Mouse (Mus musculus): Measurements from ENCODE around the gene Fbxw8. TPM values are rescaled to one million over a fixed set of nuclear protein-coding genes. Genes with fewer than 3 reads are reported as not detected.

The Fbxw8 gene
- polyA plus RNA-seq, 1 experiment: 72.5 TPM

DNA sequence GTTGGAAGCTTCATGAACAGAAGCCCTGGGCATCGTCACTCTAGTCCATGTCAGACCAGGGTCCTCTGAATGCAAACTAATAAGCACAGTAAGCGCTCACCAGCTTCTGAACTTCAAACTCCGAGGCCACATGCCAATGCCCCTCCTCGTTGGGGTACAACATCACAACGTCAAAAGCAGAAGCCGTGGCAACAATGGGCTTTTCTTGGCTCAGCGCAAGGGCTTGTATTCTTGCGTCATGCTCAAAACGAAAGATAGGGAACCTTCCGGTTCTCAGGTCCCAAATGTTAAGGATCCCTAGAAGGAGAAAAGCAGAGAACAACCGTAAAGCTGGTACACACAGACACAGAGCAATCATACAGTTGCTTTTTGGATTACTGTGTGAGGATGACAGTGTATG is 59.8 kb downstream of the Fbxw8 start:
- Histone ChIP-seq H3K27me3 (ENCODE audit: control insufficient read depth, insufficient read depth, insufficient read length) (no peaks in the 10 kb centered on the region), H3K36me3 (ENCODE audit: control insufficient read depth, insufficient read depth) (peaks cover 35% of the 10 kb centered on the region), H3K79me3 (ENCODE audit: low read depth) (no peaks in the 10 kb centered on the region), H3K79me2 (ENCODE audit: control insufficient read depth, insufficient read depth) (no peaks in the 10 kb centered on the region), H3ac (ENCODE audit: control insufficient read depth, insufficient read length, low read depth) (no peak overlapping the region), H3K4me3 (ENCODE audit: insufficient read depth, poor library complexity, severe bottlenecking) (no peak overlapping the region)
- TF ChIP-seq MYOD1 (IDR thresholded peaks at IDR 0.05; ENCODE audit: control insufficient read depth, insufficient read length, low read depth): no peak
- no peak for TF ChIP-seq MAX (IDR thresholded peaks at IDR 0.05)
- no peak for TF ChIP-seq USF1 (IDR thresholded peaks at IDR 0.05; ENCODE audit: low read depth)
- no peak for TF ChIP-seq CEBPB (IDR thresholded peaks at IDR 0.05; ENCODE audit: low read depth)
- no peak for TF ChIP-seq MYOG (IDR thresholded peaks at IDR 0.05; ENCODE audit: control insufficient read depth, extremely low read depth, insufficient read length)
- TF ChIP-seq FOSL1 (IDR thresholded peaks at IDR 0.05; ENCODE audit: insufficient read depth, low read length, poor library complexity, severe bottlenecking): no peak
- TF ChIP-seq CTCF (IDR thresholded peaks at IDR 0.05; ENCODE audit: control insufficient read depth, insufficient read depth, insufficient read length): no peak

DNA sequence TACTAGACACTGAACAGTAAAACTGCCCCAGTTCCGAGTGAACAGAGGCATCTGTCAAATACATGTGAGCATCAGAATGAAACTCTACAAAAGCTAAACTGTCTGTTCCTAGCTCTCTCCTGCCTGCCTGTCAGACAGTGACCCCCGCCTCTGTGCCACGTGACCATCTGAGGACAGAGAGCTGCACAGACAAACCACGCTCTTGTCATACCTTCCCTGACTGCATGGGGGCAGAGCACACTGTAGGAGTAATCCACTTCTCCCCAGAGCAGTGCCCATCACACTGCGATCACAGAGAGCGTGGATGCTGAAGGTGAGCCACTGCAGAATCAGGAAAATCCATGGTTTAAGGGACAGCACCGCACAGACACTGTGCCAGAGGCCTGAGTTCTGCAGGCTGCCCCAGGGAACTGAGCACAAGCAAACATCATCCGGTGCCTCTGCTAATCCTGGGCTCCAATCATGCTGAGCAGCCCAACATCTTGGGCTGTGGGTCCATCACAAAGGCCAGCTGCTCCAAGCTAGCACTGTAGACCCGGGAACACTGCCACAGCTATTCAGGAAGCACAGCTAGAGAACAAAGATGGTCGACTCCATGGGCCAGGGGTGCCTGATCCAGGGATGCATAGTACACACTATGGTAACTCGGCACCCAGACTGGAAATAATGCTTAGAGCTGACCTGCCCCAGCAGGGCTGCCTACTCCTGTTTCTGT is 61.8 kb downstream of the Fbxw8 start:
- Histone ChIP-seq H3K27me3 (ENCODE audit: control insufficient read depth, insufficient read depth, insufficient read length) (no peaks in the 10 kb centered on the region), H3ac (ENCODE audit: control insufficient read depth, insufficient read length, low read depth) (no peak overlapping the region), H3K79me2 (ENCODE audit: control insufficient read depth, insufficient read depth) (no peaks in the 10 kb centered on the region), H3K79me3 (ENCODE audit: low read depth) (no peaks in the 10 kb centered on the region), H3K4me3 (ENCODE audit: insufficient read depth, poor library complexity, severe bottlenecking) (no peak overlapping the region), H3K36me3 (ENCODE audit: control insufficient read depth, insufficient read depth) (peaks cover 39% of the 10 kb centered on the region)
- TF ChIP-seq USF1 (IDR thresholded peaks at IDR 0.05; ENCODE audit: low read depth) (no peak), MAX (IDR thresholded peaks at IDR 0.05) (no peak), MYOG (IDR thresholded peaks at IDR 0.05; ENCODE audit: control insufficient read depth, extremely low read depth, insufficient read length) (no peak), FOSL1 (IDR thresholded peaks at IDR 0.05; ENCODE audit: insufficient read depth, low read length, poor library complexity, severe bottlenecking) (no peak), CTCF (IDR thresholded peaks at IDR 0.05; ENCODE audit: control insufficient read depth, insufficient read depth, insufficient read length) (no peak), CEBPB (IDR thresholded peaks at IDR 0.05; ENCODE audit: low read depth) (no peak), MYOD1 (IDR thresholded peaks at IDR 0.05; ENCODE audit: control insufficient read depth, insufficient read length, low read depth) (no peak)

DNA sequence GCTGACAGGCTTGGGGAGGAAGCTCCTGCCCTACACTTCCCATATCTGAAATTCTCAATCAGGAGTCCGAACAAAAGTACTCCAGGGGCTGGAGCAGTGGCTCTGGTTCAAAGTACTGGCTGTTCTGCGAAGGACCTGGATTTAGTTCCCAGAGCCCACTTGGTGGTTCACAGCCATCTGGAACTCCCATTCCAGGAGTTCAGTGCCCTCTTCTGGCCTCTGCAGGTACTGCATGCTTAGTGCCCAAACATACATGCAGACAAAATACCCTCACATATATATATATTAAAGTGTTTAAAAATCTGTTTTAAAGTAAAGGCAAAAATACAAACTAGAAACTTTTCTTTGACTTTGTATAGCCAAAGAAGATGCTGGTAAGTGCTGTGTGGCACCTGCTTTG is 64.4 kb downstream of the Fbxw8 start:
- H3K36me3 ChIP-seq (ENCODE audit: control insufficient read depth, insufficient read depth): peaks cover 39% of the 10 kb centered on the region
- H3K79me3 ChIP-seq (ENCODE audit: low read depth): no peaks in the 10 kb centered on the region
- H3K79me2 ChIP-seq (ENCODE audit: control insufficient read depth, insufficient read depth): peaks cover 6% of the 10 kb centered on the region
- H3ac ChIP-seq (ENCODE audit: control insufficient read depth, insufficient read length, low read depth): no peak overlapping the region
- TF ChIP-seq CEBPB (IDR thresholded peaks at IDR 0.05; ENCODE audit: low read depth): no peak
- no peak for TF ChIP-seq USF1 (IDR thresholded peaks at IDR 0.05; ENCODE audit: low read depth)
- no peak for TF ChIP-seq MYOG (IDR thresholded peaks at IDR 0.05; ENCODE audit: control insufficient read depth, extremely low read depth, insufficient read length)
- TF ChIP-seq CTCF (IDR thresholded peaks at IDR 0.05; ENCODE audit: control insufficient read depth, insufficient read depth, insufficient read length): no peak
- TF ChIP-seq FOSL1 (IDR thresholded peaks at IDR 0.05; ENCODE audit: insufficient read depth, low read length, poor library complexity, severe bottlenecking): no peak
- TF ChIP-seq MAX (IDR thresholded peaks at IDR 0.05): no peak
- no peak for TF ChIP-seq MYOD1 (IDR thresholded peaks at IDR 0.05; ENCODE audit: control insufficient read depth, insufficient read length, low read depth)
- H3K4me3 ChIP-seq (ENCODE audit: insufficient read depth, poor library complexity, severe bottlenecking): no peak overlapping the region
- no peaks in the 10 kb centered on the region for H3K27me3 ChIP-seq (ENCODE audit: control insufficient read depth, insufficient read depth, insufficient read length)

DNA sequence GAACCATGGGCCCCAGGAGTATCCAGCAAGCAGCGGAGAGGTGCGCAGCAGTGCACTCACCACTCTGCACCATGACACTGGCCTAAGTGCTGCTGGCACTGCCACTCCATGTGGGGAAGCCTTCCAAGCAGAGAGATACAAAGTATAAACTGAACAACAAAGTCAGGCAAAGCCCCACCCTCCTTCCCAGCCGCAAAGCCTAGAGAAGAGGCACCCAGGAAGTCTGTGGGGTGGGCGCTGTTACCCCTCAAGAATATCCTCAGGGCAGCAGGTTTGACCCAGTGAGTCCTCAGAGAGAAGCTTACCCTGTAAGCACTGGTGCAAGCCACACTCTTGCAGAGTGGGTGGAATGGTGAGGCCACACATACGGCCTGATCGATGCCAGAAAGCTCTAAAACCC is 65.2 kb downstream of the Fbxw8 start:
- Histone ChIP-seq H3ac (ENCODE audit: control insufficient read depth, insufficient read length, low read depth) (no peak overlapping the region), H3K36me3 (ENCODE audit: control insufficient read depth, insufficient read depth) (peaks cover 39% of the 10 kb centered on the region), H3K79me3 (ENCODE audit: low read depth) (no peaks in the 10 kb centered on the region), H3K4me3 (ENCODE audit: insufficient read depth, poor library complexity, severe bottlenecking) (no peak overlapping the region), H3K79me2 (ENCODE audit: control insufficient read depth, insufficient read depth) (peaks cover 6% of the 10 kb centered on the region), H3K27me3 (ENCODE audit: control insufficient read depth, insufficient read depth, insufficient read length) (no peaks in the 10 kb centered on the region)
- TF ChIP-seq CEBPB (IDR thresholded peaks at IDR 0.05; ENCODE audit: low read depth) (no peak), USF1 (IDR thresholded peaks at IDR 0.05; ENCODE audit: low read depth) (no peak), MYOD1 (IDR thresholded peaks at IDR 0.05; ENCODE audit: control insufficient read depth, insufficient read length, low read depth) (no peak), MYOG (IDR thresholded peaks at IDR 0.05; ENCODE audit: control insufficient read depth, extremely low read depth, insufficient read length) (no peak), MAX (IDR thresholded peaks at IDR 0.05) (no peak), FOSL1 (IDR thresholded peaks at IDR 0.05; ENCODE audit: insufficient read depth, low read length, poor library complexity, severe bottlenecking) (no peak), CTCF (IDR thresholded peaks at IDR 0.05; ENCODE audit: control insufficient read depth, insufficient read depth, insufficient read length) (no peak)

DNA sequence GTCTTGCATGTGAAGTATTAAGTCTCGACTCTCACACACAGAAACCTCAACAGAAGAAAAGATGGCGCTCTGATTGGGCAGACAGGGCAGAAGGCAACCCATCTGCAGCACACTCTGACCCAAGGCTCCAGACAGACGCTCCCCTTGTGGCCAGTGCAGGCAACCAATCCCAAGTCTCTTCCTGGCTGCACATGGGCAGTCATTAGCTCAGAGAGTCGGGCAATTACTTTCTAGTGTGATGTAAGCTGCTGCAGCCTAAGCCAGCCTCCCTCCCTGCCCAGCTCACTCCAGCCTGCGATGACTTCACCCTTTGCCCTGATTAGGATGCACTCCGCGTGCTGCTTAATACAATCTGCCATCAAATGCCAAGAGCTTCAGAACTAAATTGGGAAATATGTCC is 66.2 kb downstream of the Fbxw8 start:
- Histone ChIP-seq H3K4me3 (ENCODE audit: insufficient read depth, poor library complexity, severe bottlenecking) (no peak overlapping the region), H3K79me2 (ENCODE audit: control insufficient read depth, insufficient read depth) (peaks cover 6% of the 10 kb centered on the region), H3K27me3 (ENCODE audit: control insufficient read depth, insufficient read depth, insufficient read length) (no peaks in the 10 kb centered on the region), H3K79me3 (ENCODE audit: low read depth) (no peaks in the 10 kb centered on the region), H3ac (ENCODE audit: control insufficient read depth, insufficient read length, low read depth) (no peak overlapping the region), H3K36me3 (ENCODE audit: control insufficient read depth, insufficient read depth) (peaks cover 35% of the 10 kb centered on the region)
- no peak for TF ChIP-seq MYOD1 (IDR thresholded peaks at IDR 0.05; ENCODE audit: control insufficient read depth, insufficient read length, low read depth)
- TF ChIP-seq MAX (IDR thresholded peaks at IDR 0.05): no peak
- no peak for TF ChIP-seq USF1 (IDR thresholded peaks at IDR 0.05; ENCODE audit: low read depth)
- no peak for TF ChIP-seq CEBPB (IDR thresholded peaks at IDR 0.05; ENCODE audit: low read depth)
- TF ChIP-seq FOSL1 (IDR thresholded peaks at IDR 0.05; ENCODE audit: insufficient read depth, low read length, poor library complexity, severe bottlenecking): no peak
- no peak for TF ChIP-seq CTCF (IDR thresholded peaks at IDR 0.05; ENCODE audit: control insufficient read depth, insufficient read depth, insufficient read length)
- TF ChIP-seq MYOG (IDR thresholded peaks at IDR 0.05; ENCODE audit: control insufficient read depth, extremely low read depth, insufficient read length): no peak
